Mouse (Mus musculus): ENCODE measurements around the gene Gm47969. TPM values are rescaled to one million over a fixed set of nuclear protein-coding genes. Genes with fewer than 3 reads are reported as not detected.
"Not testable (repeated sequence)": the region's sequence is repeated elsewhere in the genome, so short reads cannot be mapped to it uniquely, and the experiment has no call there.

The Gm47969 gene
- not detected in 2 replicates for total RNA-seq (2012; rRNA removed)
- not detected for polyA plus RNA-seq (2012; ENCODE audit: insufficient read depth in 1 of 2, insufficient read length in 2 of 2, low read depth in 1 of 2, low replicate concordance in 2 of 2, missing spikeins in 1 of 2)

GRCm38 (mm10) chr1:83044882-83045427, at the start of gene Gm47969:
TSS of gene Gm47969 (plus strand) at chr1:83044932.
- H3K4me3 ChIP-seq (ENCODE audit: control insufficient read depth in 1 of 2, insufficient read depth in 1 of 2, low read depth in 2 of 2, low read length in 2 of 2): no peak within 1 kb of the TSS
- no peak for DNase-seq (ENCODE audit: low read depth, low spot score)
- no peak within 1 kb of the TSS for H3K9ac ChIP-seq (ENCODE audit: control insufficient read depth, low read depth, low read length, poor library complexity, severe bottlenecking)
- no peaks in the 10 kb centered on the region for H3K4me1 ChIP-seq (ENCODE audit: control insufficient read depth in 1 of 2, insufficient read depth in 2 of 2, low read length in 2 of 2)
- no peaks in the 10 kb centered on the region for H3K9me3 ChIP-seq (replicated peaks; ENCODE audit: insufficient read depth, low read length)
- no peaks in the 10 kb centered on the region for H3K27me3 ChIP-seq (ENCODE audit: control insufficient read depth in 1 of 2, insufficient read depth in 2 of 2, low read length in 2 of 2)
- H3K36me3 ChIP-seq (ENCODE audit: control insufficient read depth in 1 of 2, insufficient read depth in 2 of 2, low read length in 2 of 2): no peaks in the 10 kb centered on the region
- no peak for TF ChIP-seq SIN3A (IDR thresholded peaks at IDR 0.05; ENCODE audit: low read length)
- TF ChIP-seq TCF12 (IDR thresholded peaks at IDR 0.05; ENCODE audit: low read depth, low read length): no peak
- TF ChIP-seq MAZ (IDR thresholded peaks at IDR 0.05; ENCODE audit: low read depth, low read length): no peak
- no peak for TF ChIP-seq MYC (IDR thresholded peaks at IDR 0.05; ENCODE audit: low read depth, low read length)
- no peak for TF ChIP-seq HCFC1 (IDR thresholded peaks at IDR 0.05; ENCODE audit: low read depth, low read length)
- no peak for TF ChIP-seq E2F4 (IDR thresholded peaks at IDR 0.05; ENCODE audit: borderline replicate concordance, low read depth, low read length)
- no peak for TF ChIP-seq RCOR1 (IDR thresholded peaks at IDR 0.05; ENCODE audit: low read depth, low read length)
- TF ChIP-seq KAT2A (conservative IDR thresholded peaks at IDR 0.05; ENCODE audit: low read depth, low read length): no peak
- TF ChIP-seq TBP (IDR thresholded peaks at IDR 0.05; ENCODE audit: low read depth, low read length): no peak
- TF ChIP-seq POLR2AphosphoS5 (IDR thresholded peaks at IDR 0.05; ENCODE audit: borderline replicate concordance, low read depth, low read length): no peak
- no peak for TF ChIP-seq MAFK (IDR thresholded peaks at IDR 0.05; ENCODE audit: borderline replicate concordance, low read depth, low read length)
- no peak for TF ChIP-seq NELFE (IDR thresholded peaks at IDR 0.05; ENCODE audit: low read depth, low read length)
- TF ChIP-seq RAD21 (IDR thresholded peaks at IDR 0.05; ENCODE audit: low read depth, low read length): no peak
- H3K27ac ChIP-seq (ENCODE audit: control insufficient read depth, low read depth, low read length): no peak within 1 kb of the TSS
- no peaks in the 10 kb centered on the region for H3K79me2 ChIP-seq (ENCODE audit: control insufficient read depth, insufficient read depth, low read length, poor library complexity)

- not testable (repeated sequence) for H3K9ac ChIP-seq (ENCODE audit: control insufficient read depth, low read depth, low read length, poor library complexity, severe bottlenecking); H3K27ac ChIP-seq (ENCODE audit: control insufficient read depth, low read depth, low read length); H3K27me3 ChIP-seq (ENCODE audit: control insufficient read depth in 1 of 2, insufficient read depth in 2 of 2, low read length in 2 of 2); DNase-seq (ENCODE audit: low read depth, low spot score); H3K9me3 ChIP-seq (replicated peaks; ENCODE audit: insufficient read depth, low read length); H3K36me3 ChIP-seq (ENCODE audit: control insufficient read depth in 1 of 2, insufficient read depth in 2 of 2, low read length in 2 of 2); H3K4me3 ChIP-seq (ENCODE audit: control insufficient read depth in 1 of 2, insufficient read depth in 1 of 2, low read depth in 2 of 2, low read length in 2 of 2); H3K79me2 ChIP-seq (ENCODE audit: control insufficient read depth, insufficient read depth, low read length, poor library complexity); H3K4me1 ChIP-seq (ENCODE audit: control insufficient read depth in 1 of 2, insufficient read depth in 2 of 2, low read length in 2 of 2)
Measured at GRCm38 (mm10) chr1:83000306-83000705, 44.4 kb upstream of the Gm47969 start, which contains the start of gene Gm47959. TSS of gene Gm47959 (plus strand) at chr1:83000548.
